Mouse (Mus musculus) liver, postnatal 0 days (tissue): ENCODE results near the gene Ppp1r15a. TPM values are rescaled to one million over a fixed set of nuclear protein-coding genes. Genes with fewer than 3 reads are reported as not detected.
A peak's percentile ranks its signal among the peaks of the same experiment; 100 is the strongest.

ENCODE experiments used
- ATAC-seq: fragments of 200-750 bp; cut with Nextera tagmentation; 2 replicates; pipeline ENCODE4 v1.8.0; 2017; ENCODE audit warnings: mild to moderate bottlenecking, moderate library complexity
- DNase-seq: peaks from one replicate; pipeline ENCODE4 v3.0.0-alpha.2; 2016
- H3K27ac ChIP-seq: fragments of 300-500 bp; sonication (generic); 2 replicates; pipeline ENCODE4 v1.5.1; 2014; ENCODE audit warnings: antibody characterized with exemption, moderate library complexity, mild to moderate bottlenecking, low read depth
- H3K27me3 ChIP-seq: fragments of 300-500 bp; sonication (generic); 2 replicates; pipeline ENCODE4 v1.6.1; 2014; ENCODE audit warnings: low read length, control low read depth, mixed read lengths; ENCODE audit not compliant: insufficient read depth
- H3K36me3 ChIP-seq: fragments of 300-500 bp; sonication (generic); replicated peaks from 2 replicates; pipeline ENCODE4 v1.6.1; 2014; ENCODE audit warnings: mild to moderate bottlenecking, control low read depth, low read length, moderate library complexity, mixed read lengths; ENCODE audit not compliant: insufficient read depth
- H3K4me1 ChIP-seq: fragments of 300-500 bp; sonication (generic); 2 replicates; pipeline ENCODE4 v1.6.1; 2014; ENCODE audit warnings: antibody characterized with exemption, mild to moderate bottlenecking, control low read depth; ENCODE audit not compliant: insufficient read depth
- H3K4me2 ChIP-seq: fragments of 300-500 bp; sonication (generic); 2 replicates; pipeline ENCODE4 v1.6.1; 2014; ENCODE audit warnings: low read depth, mild to moderate bottlenecking, low read length, moderate library complexity, mixed read lengths
- H3K4me3 ChIP-seq: fragments of 300-500 bp; sonication (generic); 2 replicates; pipeline ENCODE4 v1.5.1; 2014; ENCODE audit warnings: low read depth, low read length
- H3K9ac ChIP-seq: fragments of 300-500 bp; sonication (generic); replicated peaks from 2 replicates; pipeline ENCODE4 v1.6.1; 2014; ENCODE audit warnings: mild to moderate bottlenecking, moderate library complexity
- H3K9me3 ChIP-seq: fragments of 300-500 bp; sonication (generic); 2 replicates; pipeline ENCODE4 v1.6.1; 2016; ENCODE audit warnings: mild to moderate bottlenecking, control low read depth, low read length, mixed read lengths
- CTCF ChIP-seq: sonication (generic); IDR thresholded peaks from 2 replicates; pipeline ENCODE4 v1.5.1; 2016; ENCODE audit warnings: antibody characterized with exemption, low read depth
- EP300 ChIP-seq: IDR thresholded peaks from 2 replicates; pipeline ENCODE4 v1.6.1; 2016; ENCODE audit warnings: antibody characterized with exemption, low read depth, mild to moderate bottlenecking
- WGBS: fragments of 180-500 bp; shearing (Covaris S2); extraction: QIAGEN DNeasy Blood & Tissue Kit; methylation state at CpG from one replicate; pipeline ENCODE4 v1.1.7; 2014; ENCODE audit not compliant: insufficient replicate concordance; 5-methylcytosine and 5-hydroxymethylcytosine counted together
- polyA plus RNA-seq: library from polyadenylated mRNA; unstranded; fragments of >200 nt; fragmentation: Nextera tagmentation; extraction: Ambion mirVana; gene quantifications from 2 replicates; pipeline ENCODE4 v1.2.1, GENCODE M21; 2015

Gene Ppp1r15a
- polyA plus RNA-seq, 1 experiment from 2014 or later = 113 TPM

DNA sequence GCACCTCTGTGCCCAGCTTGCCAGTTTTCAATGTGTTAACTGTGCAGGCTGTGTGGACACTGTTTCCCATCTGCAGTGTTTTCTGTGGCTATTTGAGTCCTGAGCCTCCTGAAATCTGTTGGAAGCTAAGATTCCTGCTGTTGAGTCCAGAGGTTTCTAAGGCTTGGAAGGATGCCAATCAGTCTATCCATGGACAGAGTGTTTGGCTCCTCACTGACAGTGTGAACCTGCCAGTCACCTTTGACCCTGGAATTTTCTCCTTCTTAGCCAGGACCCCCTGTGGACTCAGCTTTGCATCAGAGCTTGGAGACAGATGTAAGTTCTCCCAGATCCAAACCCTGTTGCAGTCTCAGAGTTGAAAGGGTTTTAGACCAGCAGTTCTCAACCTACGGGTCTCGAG, 14.1 kb upstream of the Ppp1r15a start:
- WGBS = 67% methylated on average over 2 of the region's 2 CpGs
- H3K4me3 ChIP-seq = no peak overlapping the region
- H3K4me1 ChIP-seq = peaks cover 15% of the 10 kb centered on the region; the same call in 1 of the 2 replicates
- H3K27ac ChIP-seq = no peak overlapping the region
- H3K36me3 ChIP-seq = no peaks in the 10 kb centered on the region
- DNase-seq (no peak), ATAC-seq (no peak)
- no peak overlapping the region for H3K9ac ChIP-seq
- TF ChIP-seq EP300 (no peak), CTCF (no peak)
- H3K27me3 ChIP-seq = no peaks in the 10 kb centered on the region
- no peak overlapping the region for H3K4me2 ChIP-seq
- H3K9me3 ChIP-seq = no peaks in the 10 kb centered on the region

DNA sequence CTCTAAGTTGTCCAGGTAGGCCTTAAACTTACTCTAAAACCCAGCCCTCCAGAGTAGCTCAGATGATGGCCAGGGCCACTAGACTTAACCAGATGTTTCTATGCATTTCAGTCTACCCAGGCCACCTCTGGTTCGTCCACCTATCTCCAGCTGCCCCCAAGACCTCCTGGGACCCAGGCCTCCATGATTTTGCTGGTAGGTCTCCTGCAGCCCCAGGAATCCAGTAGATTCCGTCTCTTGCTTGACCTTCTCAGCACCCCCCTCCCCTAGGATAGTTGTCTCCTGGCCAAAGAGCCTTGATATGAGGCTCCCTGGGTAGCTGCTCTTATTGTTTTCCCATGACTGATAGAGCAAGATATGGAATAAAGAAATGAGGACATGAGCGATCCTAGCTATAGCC, 13.0 kb upstream of the Ppp1r15a start:
- ATAC-seq (no peak), DNase-seq (no peak)
- Histone ChIP-seq H3K36me3 (no peaks in the 10 kb centered on the region), H3K9ac (no peak overlapping the region), H3K4me2 (no peak overlapping the region), H3K27me3 (no peaks in the 10 kb centered on the region), H3K4me3 (no peak overlapping the region), H3K4me1 (peaks cover 15% of the 10 kb centered on the region; the same call in 1 of the 2 replicates), H3K27ac (no peak overlapping the region), H3K9me3 (no peaks in the 10 kb centered on the region)
- TF ChIP-seq EP300 (no peak), CTCF (no peak)
- 80% methylated on average over 3 of the region's 3 CpGs for WGBS

DNA sequence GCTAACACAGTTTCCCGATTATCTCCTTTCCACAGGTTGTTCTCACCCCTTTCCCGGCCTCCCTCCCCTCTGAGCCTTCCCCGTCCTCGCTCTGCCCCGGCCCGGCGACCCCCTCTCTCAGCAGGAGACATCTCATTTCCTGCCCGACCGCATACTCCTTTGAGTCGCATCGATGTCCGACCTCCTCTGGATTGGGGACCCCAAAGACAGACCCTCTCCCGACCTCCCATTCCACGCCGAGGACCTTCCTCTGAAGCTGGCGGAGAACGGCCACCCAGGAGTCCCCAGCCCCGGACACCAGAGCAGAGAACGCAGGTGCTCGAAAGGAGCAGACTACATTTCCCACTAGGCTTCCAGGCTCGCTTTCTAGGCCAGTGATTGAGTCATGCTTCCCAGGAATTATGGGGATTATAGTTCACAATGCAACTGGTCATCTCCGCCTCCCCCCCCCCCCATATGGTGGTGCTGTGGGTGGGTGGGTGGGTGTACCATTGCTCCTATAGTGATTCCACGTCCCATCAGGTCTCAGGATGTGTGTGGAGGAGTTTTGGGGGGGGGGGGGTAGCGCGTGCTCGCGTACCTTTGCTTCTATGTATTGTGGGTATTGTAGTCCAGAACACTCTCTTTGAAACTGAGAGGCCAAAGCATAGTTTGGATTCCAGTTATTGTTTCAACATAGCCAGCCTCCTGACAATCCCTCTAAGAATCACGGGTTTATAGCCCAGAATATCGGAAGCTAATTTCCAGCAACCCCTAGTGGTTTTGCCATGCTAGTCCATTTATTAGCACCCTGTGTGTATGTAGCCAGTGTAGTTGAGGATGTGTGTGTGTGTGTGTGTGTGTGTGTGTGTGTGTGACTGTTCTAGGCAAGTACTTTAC, 12.3 kb upstream of the Ppp1r15a start:
- H3K4me1 ChIP-seq = peaks cover 15% of the 10 kb centered on the region; the same call in 1 of the 2 replicates
- peak overlapping the region; percentile 58; the same call in 1 of the 2 replicates for H3K9ac ChIP-seq
- no peaks in the 10 kb centered on the region for H3K36me3 ChIP-seq
- no peaks in the 10 kb centered on the region for H3K9me3 ChIP-seq
- ATAC-seq = peak; percentile 83
- no peaks in the 10 kb centered on the region for H3K27me3 ChIP-seq
- TF ChIP-seq EP300 (no peak), CTCF (peak; percentile 41)
- DNase-seq = peak; percentile 38
- H3K27ac ChIP-seq = no peak overlapping the region
- H3K4me2 ChIP-seq = peak overlapping the region; percentile 77
- peak overlapping the region; percentile 38 for H3K4me3 ChIP-seq
- 7% methylated on average over 28 of the region's 29 CpGs for WGBS

DNA sequence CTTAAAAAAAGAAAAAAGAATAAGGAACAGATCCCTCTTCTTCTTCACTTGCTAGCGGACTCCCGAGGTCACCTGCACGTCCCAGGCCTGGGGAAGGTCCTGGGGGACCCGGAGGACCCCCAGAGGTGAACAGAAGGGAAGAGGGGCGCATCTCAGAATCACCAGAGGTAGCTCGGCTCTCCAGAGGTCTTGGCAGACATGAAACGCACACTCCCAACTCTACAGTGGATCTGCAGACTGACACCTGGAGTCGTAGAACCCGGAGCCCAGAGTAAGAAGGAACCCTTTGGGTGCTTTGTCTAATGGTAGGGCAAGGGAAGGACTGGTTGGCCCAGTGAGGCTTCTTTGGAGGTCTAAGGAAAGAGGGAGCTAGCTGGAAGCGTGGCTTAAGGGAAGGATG, 11.5 kb upstream of the Ppp1r15a start:
- ATAC-seq (no peak), DNase-seq (no peak)
- TF ChIP-seq EP300 (no peak), CTCF (no peak)
- Histone ChIP-seq H3K36me3 (no peaks in the 10 kb centered on the region), H3K9me3 (no peaks in the 10 kb centered on the region), H3K4me1 (peaks cover 15% of the 10 kb centered on the region; the same call in 1 of the 2 replicates), H3K4me2 (peak overlapping the region; percentile 77), H3K4me3 (no peak overlapping the region), H3K27me3 (no peaks in the 10 kb centered on the region), H3K27ac (no peak overlapping the region), H3K9ac (no peak overlapping the region)
- WGBS = 83% methylated on average over 10 of the region's 10 CpGs

DNA sequence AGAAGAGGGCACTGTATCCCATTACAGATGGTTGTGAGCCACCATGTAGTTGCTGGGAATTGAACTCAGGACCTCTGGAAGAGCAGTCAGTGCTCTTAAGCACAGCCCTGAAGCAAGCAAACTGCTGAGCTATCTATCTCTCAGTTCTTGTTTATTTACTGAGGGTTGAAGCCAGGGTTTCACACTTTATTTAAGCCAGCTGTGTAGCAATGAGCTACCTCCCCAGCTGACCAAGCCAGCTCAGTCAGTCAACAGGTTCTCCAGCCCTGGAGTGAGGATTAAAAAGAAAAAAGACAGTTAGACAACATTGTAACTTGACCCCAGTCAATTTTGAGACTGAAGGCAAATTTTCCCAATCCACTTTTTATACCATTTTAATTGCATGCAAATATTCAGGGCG, 9.6 kb upstream of the Ppp1r15a start:
- peaks cover 17% of the 10 kb centered on the region for H3K4me1 ChIP-seq
- no peaks in the 10 kb centered on the region for H3K36me3 ChIP-seq
- no peak overlapping the region for H3K9ac ChIP-seq
- H3K4me2 ChIP-seq = no peak overlapping the region
- no peak for TF ChIP-seq EP300
- 0 out of 2 replicates have a peak, but pooled peaks have one; percentile 24 for TF ChIP-seq CTCF
- H3K9me3 ChIP-seq = no peaks in the 10 kb centered on the region
- DNase-seq (no peak), ATAC-seq (no peak)
- H3K27me3 ChIP-seq = no peaks in the 10 kb centered on the region
- no peak overlapping the region for H3K27ac ChIP-seq
- H3K4me3 ChIP-seq = no peak overlapping the region
- WGBS = 74% methylated on average over 1 of the region's 1 CpGs

DNA sequence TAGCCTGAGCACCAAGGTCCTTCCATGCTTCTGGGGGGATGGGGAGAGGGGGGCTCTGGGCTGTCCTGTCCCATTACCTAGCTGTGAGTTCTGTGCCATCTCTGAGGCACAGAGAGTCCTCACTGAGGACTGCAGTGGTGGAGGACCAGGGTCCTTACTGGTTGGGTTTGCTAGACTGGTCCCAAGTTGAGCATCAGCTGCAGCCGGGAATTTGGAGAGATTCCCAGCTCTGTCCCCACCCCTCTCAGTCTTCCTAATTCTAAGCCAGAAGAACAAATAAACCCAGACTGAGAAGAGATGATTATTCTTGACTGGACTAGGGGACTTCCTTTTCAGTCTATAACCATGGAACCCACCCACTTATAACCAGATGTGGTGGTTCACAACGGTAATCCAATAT, 4.6 kb upstream of the Ppp1r15a start:
- H3K4me2 ChIP-seq = no peak overlapping the region
- 45% methylated on average over 2 of the region's 2 CpGs for WGBS

More for the DNA sequence above, 4.6 kb upstream of the Ppp1r15a start:
- no peak for DNase-seq
- TF ChIP-seq CTCF = no peak
- TF ChIP-seq EP300 = no peak
- no peaks in the 10 kb centered on the region for H3K9me3 ChIP-seq
- ATAC-seq = no peak
- no peak overlapping the region for H3K4me3 ChIP-seq
- H3K27ac ChIP-seq = no peak overlapping the region
- peaks cover 14% of the 10 kb centered on the region for H3K4me1 ChIP-seq
- no peaks in the 10 kb centered on the region for H3K27me3 ChIP-seq
- no peak overlapping the region for H3K9ac ChIP-seq
- H3K36me3 ChIP-seq = no peaks in the 10 kb centered on the region
